Mouse (Mus musculus) induced T-regulatory cell, adult 2 months (primary cell): ENCODE data around the gene Ifitm6.
"Not testable (repeated sequence)": the region's sequence is repeated elsewhere in the genome, so short reads cannot be mapped to it uniquely, and the experiment has no call there.

Experiments used
- DNase-seq: peaks from one replicate; pipeline ENCODE4 v3.0.0-alpha.2; 2012; ENCODE audit warnings: low read depth

The Ifitm6 gene

GRCm38 (mm10) chr7:140971479-140972171, 46.1 kb downstream of the Ifitm6 start:
- DNase-seq: no peak

- DNase-seq: no peak
Observed at GRCm38 (mm10) chr7:140970931-140971330, 46.8 kb downstream of the Ifitm6 start.

GRCm38 (mm10) chr7:140968710-140969109, 49.0 kb downstream of the Ifitm6 start:
- not testable (repeated sequence) for DNase-seq

GRCm38 (mm10) chr7:140967862-140968591, 49.7 kb downstream of the Ifitm6 start:
- no peak for DNase-seq

GRCm38 (mm10) chr7:140966921-140967320, 50.8 kb downstream of the Ifitm6 start, which contains the start of gene Ifitm1:
TSS of gene Ifitm1 (plus strand) at chr7:140967221.
- no peak for DNase-seq
